Mouse (Mus musculus) lung, adult 18-20 months (tissue): ENCODE data around the gene Chst5.
"Not testable (repeated sequence)": the region's sequence is repeated elsewhere in the genome, so short reads cannot be mapped to it uniquely, and the experiment has no call there.

ENCODE experiments used
- DNase-seq, 2 experiments: peaks; one replicate each; pipeline ENCODE4 v3.0.0; 2022; ENCODE audit warnings: mixed read lengths in 2 of 2

The Chst5 gene

GRCm38 (mm10) chr8:111871278-111871677 is 39.0 kb downstream of the Chst5 start:
- DNase-seq = no peak

- DNase-seq = no peak
Observed at GRCm38 (mm10) chr8:111870379-111870778, 39.9 kb downstream of the Chst5 start.

- no peak for DNase-seq
Observed at GRCm38 (mm10) chr8:111868664-111869063, 41.6 kb downstream of the Chst5 start.

- peak; percentile 59 to 72 for DNase-seq
Observed at GRCm38 (mm10) chr8:111865857-111866256, 44.4 kb downstream of the Chst5 start.

GRCm38 (mm10) chr8:111865130-111865852 is 45.0 kb downstream of the Chst5 start:
- DNase-seq = no peak

- no peak for DNase-seq
Observed at GRCm38 (mm10) chr8:111864648-111865047, 45.6 kb downstream of the Chst5 start.

- DNase-seq = no peak
Observed at GRCm38 (mm10) chr8:111863280-111863679, 47.0 kb downstream of the Chst5 start.

- no peak for DNase-seq
Observed at GRCm38 (mm10) chr8:111855977-111856376, 54.3 kb downstream of the Chst5 start.

- peak; percentile 97 to 98 for DNase-seq
Observed at GRCm38 (mm10) chr8:111853861-111854501, 56.3 kb downstream of the Chst5 start, which contains the start of gene Cfdp1. Cfdp1 (minus strand) TSS chr8:111854291.

- DNase-seq = not testable (repeated sequence)
Observed at GRCm38 (mm10) chr8:111853219-111853618, 57.0 kb downstream of the Chst5 start.

GRCm38 (mm10) chr8:111846746-111847145 is 63.5 kb downstream of the Chst5 start:
- DNase-seq = no peak
